Mouse (Mus musculus): ENCODE data around the gene Zfp119b. TPM values are rescaled to one million over a fixed set of nuclear protein-coding genes. Genes with fewer than 3 reads are reported as not detected.

The Zfp119b gene
- total RNA-seq, 4 experiments from 2014 or later, result 3.3 to 5.6 (median 3.8) TPM

- peak in 1 of 2 experiments; percentile 21 for DNase-seq (ENCODE audit: low spot score in 2 of 2)
These were observed 56.8 kb downstream of the Zfp119b start for GRCm38 (mm10) chr17:55892406-55892955.

Other genes starting within 250 kb of the Zfp119b start
- gene Pot1b, start 236.9 kb downstream of the Zfp119b start, total RNA-seq (2022), result 1 to 10 TPM; 7.4 to 9.4 (median 8.6) TPM
- under 1 TPM in 1 of 4 experiments, not detected in 3; 0.08 TPM for gene Adgre4, start 199.5 kb downstream of the Zfp119b start, total RNA-seq (2022)
- 1 to 10 TPM; 5.0 to 6.7 (median 5.3) TPM for gene Zfp119a, start 70.6 kb downstream of the Zfp119b start, total RNA-seq (2022)
- gene Zfp959, start 57.4 kb downstream of the Zfp119b start, total RNA-seq (2022), result 1 to 10 TPM; 5.6 to 8.4 (median 7.2) TPM
- 1 to 10 TPM; 1.2 to 3.2 (median 1.8) TPM for gene Ebi3, start 3.1 kb upstream of the Zfp119b start, total RNA-seq (2022)
- gene Yju2, start 9.6 kb upstream of the Zfp119b start, total RNA-seq (2022), result 10 to 100 TPM; 16.9 to 19.1 (median 18.9) TPM
- gene Shd, start 21.0 kb upstream of the Zfp119b start, total RNA-seq (2022), result 10 to 100 TPM; 24.3 to 29.0 (median 26.8) TPM
- gene Fsd1, start 37.0 kb upstream of the Zfp119b start, total RNA-seq (2022), result 10 to 100 TPM; 68.1 to 83.4 (median 76.2) TPM
- 1 to 10 TPM; 1.8 to 2.8 (median 2.2) TPM for gene Stap2, start 56.1 kb upstream of the Zfp119b start, total RNA-seq (2022)
- gene Mpnd, start 56.2 kb upstream of the Zfp119b start, total RNA-seq (2022), result 100 to 1,000 TPM; 102 to 115 (median 106) TPM
- 10 to 100 TPM; 44.1 to 55.6 (median 52.1) TPM for gene Sh3gl1, start 87.1 kb upstream of the Zfp119b start, total RNA-seq (2022)
- 1 to 10 TPM; 2.5 to 3.5 (median 2.7) TPM for gene Chaf1a, start 90.9 kb upstream of the Zfp119b start, total RNA-seq (2022)
- gene Ubxn6, start 125.5 kb upstream of the Zfp119b start, total RNA-seq (2022), result 10 to 100 TPM; 76.5 to 96.6 (median 88.0) TPM
- 100 to 1,000 TPM; 112 to 127 (median 115) TPM for gene Hdgfl2, start 130.1 kb upstream of the Zfp119b start, total RNA-seq (2022)
- gene Plin4, start 160.3 kb upstream of the Zfp119b start, total RNA-seq (2022), result 10 to 100 TPM in 2 of 4 experiments, 1 to 10 TPM in 2; 7.7 to 20.5 (median 12.2) TPM
- gene Plin5, start 168.1 kb upstream of the Zfp119b start, total RNA-seq (2022), result under 1 TPM; 0.53 to 0.80 (median 0.66) TPM
- 1 to 10 TPM in 1 of 4 experiments, under 1 TPM in 3; 0.55 to 1.1 (median 0.74) TPM for gene Lrg1, start 172.5 kb upstream of the Zfp119b start, total RNA-seq (2022)
- 100 to 1,000 TPM; 116 to 118 (median 117) TPM for gene Sema6b, start 190.8 kb upstream of the Zfp119b start, total RNA-seq (2022)
- 1 to 10 TPM; 5.3 to 6.4 (median 5.9) TPM for gene Tnfaip8l1, start 213.0 kb upstream of the Zfp119b start, total RNA-seq (2022)
- 10 to 100 TPM; 34.7 to 42.6 (median 40.1) TPM for gene Mydgf, start 234.4 kb upstream of the Zfp119b start, total RNA-seq (2022)